Mouse (Mus musculus): ENCODE data around the gene Hlcs. TPM values are rescaled to one million over a fixed set of nuclear protein-coding genes. Genes with fewer than 3 reads are reported as not detected.

Gene Hlcs
- polyA plus RNA-seq, 2 experiments, result 1.3 to 1.7 TPM

GRCm38 (mm10) chr16:94191379-94192315 lies 121.7 kb downstream of the Hlcs start:
- no peaks in the 10 kb centered on the region for H3K27me3 ChIP-seq (ENCODE audit: control insufficient read depth, insufficient read depth, low read length)
- DNase-seq (ENCODE audit: low read depth in 3 of 3, low spot score in 3 of 3) (no peak), ATAC-seq (ENCODE audit: insufficient read depth) (no peak)
- no peak for TF ChIP-seq EP300 (IDR thresholded peaks at IDR 0.05; ENCODE audit: low read depth)
- no peak for TF ChIP-seq CTCF (IDR thresholded peaks at IDR 0.05; ENCODE audit: low read depth)
- no peaks in the 10 kb centered on the region for H3K9me3 ChIP-seq (ENCODE audit: control insufficient read depth, low read length)
- H3K9ac ChIP-seq (replicated peaks), result no peak overlapping the region
- H3K4me3 ChIP-seq (ENCODE audit: insufficient read depth in 1 of 2, low read depth in 2 of 2, low read length in 2 of 2), result no peak overlapping the region
- H3K4me1 ChIP-seq (replicated peaks; ENCODE audit: control insufficient read depth in 2 of 2, insufficient read depth in 2 of 2, low read length in 1 of 2), result no peaks in the 10 kb centered on the region
- H3K27ac ChIP-seq, result no peak overlapping the region
- no peak overlapping the region for H3K4me2 ChIP-seq (ENCODE audit: low read depth)
- WGBS (ENCODE audit: insufficient replicate concordance), result 77% methylated on average over 25 of the region's 25 CpGs
- no peaks in the 10 kb centered on the region for H3K36me3 ChIP-seq (replicated peaks; ENCODE audit: control insufficient read depth, insufficient read depth, low read depth)

- 68% methylated on average over 5 of the region's 5 CpGs for WGBS (ENCODE audit: insufficient replicate concordance)
- H3K4me2 ChIP-seq (ENCODE audit: low read depth), result no peak overlapping the region
- H3K4me3 ChIP-seq (ENCODE audit: insufficient read depth in 1 of 2, low read depth in 2 of 2, low read length in 2 of 2), result no peak overlapping the region
- H3K9ac ChIP-seq (replicated peaks), result no peak overlapping the region
- no peak for DNase-seq (ENCODE audit: low read depth in 3 of 3, low spot score in 3 of 3)
- TF ChIP-seq CTCF (IDR thresholded peaks at IDR 0.05; ENCODE audit: low read depth), result no peak
- TF ChIP-seq EP300 (IDR thresholded peaks at IDR 0.05; ENCODE audit: low read depth), result no peak
- H3K9me3 ChIP-seq (ENCODE audit: control insufficient read depth, low read length), result no peaks in the 10 kb centered on the region
- ATAC-seq (ENCODE audit: insufficient read depth), result no peak
- H3K27ac ChIP-seq, result no peak overlapping the region
- no peaks in the 10 kb centered on the region for H3K4me1 ChIP-seq (replicated peaks; ENCODE audit: control insufficient read depth in 2 of 2, insufficient read depth in 2 of 2, low read length in 1 of 2)
- no peaks in the 10 kb centered on the region for H3K27me3 ChIP-seq (ENCODE audit: control insufficient read depth, insufficient read depth, low read length)
- no peaks in the 10 kb centered on the region for H3K36me3 ChIP-seq (replicated peaks; ENCODE audit: control insufficient read depth, insufficient read depth, low read depth)
These were observed 123.1 kb downstream of the Hlcs start for GRCm38 (mm10) chr16:94190256-94190655.

DNA sequence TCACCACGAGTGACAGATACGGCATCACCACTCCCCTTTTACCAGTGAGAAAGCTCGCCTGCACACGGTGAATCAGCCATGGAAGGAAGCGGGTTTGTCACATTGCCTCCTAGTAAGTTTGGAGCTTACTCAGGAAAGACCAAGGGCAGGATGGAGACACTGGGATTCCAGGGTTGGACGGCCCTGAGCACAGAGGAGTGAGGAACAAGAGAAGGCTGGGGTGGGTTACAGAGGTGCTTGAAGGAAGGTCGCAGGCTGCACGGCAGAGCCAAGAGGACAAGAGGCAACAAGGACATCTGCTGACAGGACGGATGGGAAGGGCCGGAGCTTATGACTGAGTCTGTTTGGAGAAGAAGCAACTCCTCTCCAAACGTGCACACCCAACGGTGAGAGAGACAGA lies 126.8 kb downstream of the Hlcs start:
- DNase-seq (ENCODE audit: low read depth in 3 of 3, low spot score in 3 of 3), result no peak
- no peak overlapping the region for H3K4me2 ChIP-seq (ENCODE audit: low read depth)
- no peak overlapping the region for H3K27ac ChIP-seq
- no peaks in the 10 kb centered on the region for H3K27me3 ChIP-seq (ENCODE audit: control insufficient read depth, insufficient read depth, low read length)
- no peak overlapping the region for H3K9ac ChIP-seq (replicated peaks)
- H3K4me1 ChIP-seq (replicated peaks; ENCODE audit: control insufficient read depth in 2 of 2, insufficient read depth in 2 of 2, low read length in 1 of 2), result no peaks in the 10 kb centered on the region
- H3K9me3 ChIP-seq (ENCODE audit: control insufficient read depth, low read length), result no peaks in the 10 kb centered on the region
- TF ChIP-seq EP300 (IDR thresholded peaks at IDR 0.05; ENCODE audit: low read depth) (no peak), CTCF (IDR thresholded peaks at IDR 0.05; ENCODE audit: low read depth) (no peak)
- H3K4me3 ChIP-seq (ENCODE audit: insufficient read depth in 1 of 2, low read depth in 2 of 2, low read length in 2 of 2), result no peak overlapping the region
- 65% methylated on average over 12 of the region's 12 CpGs for WGBS (ENCODE audit: insufficient replicate concordance)
- ATAC-seq (ENCODE audit: insufficient read depth), result no peak
- no peaks in the 10 kb centered on the region for H3K36me3 ChIP-seq (replicated peaks; ENCODE audit: control insufficient read depth, insufficient read depth, low read depth)

- ATAC-seq (ENCODE audit: insufficient read depth), result no peak
These were observed 127.9 kb downstream of the Hlcs start for GRCm38 (mm10) chr16:94185430-94185829.

DNA sequence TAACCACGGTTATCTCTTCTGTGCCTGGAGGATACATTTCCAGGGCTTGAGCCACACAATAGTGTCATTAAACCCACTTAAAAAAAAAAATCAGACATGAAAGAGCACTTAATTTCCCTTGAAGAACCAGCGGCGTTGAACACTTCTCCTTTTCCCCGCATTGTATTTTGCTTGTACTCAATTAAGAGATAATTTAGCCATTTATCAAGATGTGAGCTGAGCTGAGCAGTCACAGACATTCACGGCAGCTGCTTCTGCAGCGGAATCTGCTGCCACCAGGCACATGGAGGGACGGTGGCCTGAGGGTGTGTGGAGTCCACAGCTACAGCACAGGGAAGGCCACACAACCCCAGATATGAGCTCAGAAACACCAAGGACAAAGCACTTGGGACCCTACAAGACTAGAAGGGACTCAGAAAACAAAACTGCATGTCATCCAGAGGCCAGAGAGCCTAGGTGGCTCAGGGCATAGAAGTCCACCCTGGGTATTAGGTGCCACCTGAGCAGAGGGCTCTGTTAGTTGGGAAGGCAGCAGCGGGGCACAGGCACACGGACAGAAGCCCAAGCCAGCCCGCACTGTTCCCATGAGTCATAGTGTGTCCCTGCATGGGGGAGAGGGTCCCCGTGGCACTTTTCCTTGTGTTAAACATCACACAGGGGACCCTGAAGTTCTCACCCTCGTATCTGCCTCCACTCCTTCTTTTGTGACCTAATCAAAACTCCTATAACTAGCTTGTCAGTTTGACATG lies 133.1 kb downstream of the Hlcs start:
- TF ChIP-seq CTCF (IDR thresholded peaks at IDR 0.05; ENCODE audit: low read depth), result no peak
- no peak for TF ChIP-seq EP300 (IDR thresholded peaks at IDR 0.05; ENCODE audit: low read depth)
- WGBS (ENCODE audit: insufficient replicate concordance), result 42% methylated on average over 12 of the region's 12 CpGs

More at GRCm38 (mm10) chr16:94185430-94185829, 127.9 kb downstream of the Hlcs start:
- Histone ChIP-seq H3K4me1 (replicated peaks; ENCODE audit: control insufficient read depth in 2 of 2, insufficient read depth in 2 of 2, low read length in 1 of 2) (no peaks in the 10 kb centered on the region), H3K27me3 (ENCODE audit: control insufficient read depth, insufficient read depth, low read length) (no peaks in the 10 kb centered on the region), H3K36me3 (replicated peaks; ENCODE audit: control insufficient read depth, insufficient read depth, low read depth) (no peaks in the 10 kb centered on the region), H3K9ac (replicated peaks) (no peak overlapping the region), H3K4me2 (ENCODE audit: low read depth) (no peak overlapping the region), H3K4me3 (ENCODE audit: insufficient read depth in 1 of 2, low read depth in 2 of 2, low read length in 2 of 2) (no peak overlapping the region), H3K9me3 (ENCODE audit: control insufficient read depth, low read length) (no peaks in the 10 kb centered on the region), H3K27ac (no peak overlapping the region)
- TF ChIP-seq CTCF (IDR thresholded peaks at IDR 0.05; ENCODE audit: low read depth) (no peak), EP300 (IDR thresholded peaks at IDR 0.05; ENCODE audit: low read depth) (no peak)
- WGBS (ENCODE audit: insufficient replicate concordance), result 19% methylated on average over 16 of the region's 16 CpGs
- no peak for DNase-seq (ENCODE audit: low read depth in 3 of 3, low spot score in 3 of 3)

More for the DNA sequence above, 133.1 kb downstream of the Hlcs start:
- Histone ChIP-seq H3K9ac (replicated peaks) (no peak overlapping the region), H3K27ac (no peak overlapping the region), H3K27me3 (ENCODE audit: control insufficient read depth, insufficient read depth, low read length) (no peaks in the 10 kb centered on the region), H3K36me3 (replicated peaks; ENCODE audit: control insufficient read depth, insufficient read depth, low read depth) (no peaks in the 10 kb centered on the region), H3K4me2 (ENCODE audit: low read depth) (no peak overlapping the region), H3K4me1 (replicated peaks; ENCODE audit: control insufficient read depth in 2 of 2, insufficient read depth in 2 of 2, low read length in 1 of 2) (no peaks in the 10 kb centered on the region), H3K9me3 (ENCODE audit: control insufficient read depth, low read length) (no peaks in the 10 kb centered on the region), H3K4me3 (ENCODE audit: insufficient read depth in 1 of 2, low read depth in 2 of 2, low read length in 2 of 2) (no peak overlapping the region)
- DNase-seq (ENCODE audit: low read depth in 3 of 3, low spot score in 3 of 3) (no peak), ATAC-seq (ENCODE audit: insufficient read depth) (no peak)
